15 mouse cellular contexts compared by ENCODE assay signal in the genomic region with DNA sequence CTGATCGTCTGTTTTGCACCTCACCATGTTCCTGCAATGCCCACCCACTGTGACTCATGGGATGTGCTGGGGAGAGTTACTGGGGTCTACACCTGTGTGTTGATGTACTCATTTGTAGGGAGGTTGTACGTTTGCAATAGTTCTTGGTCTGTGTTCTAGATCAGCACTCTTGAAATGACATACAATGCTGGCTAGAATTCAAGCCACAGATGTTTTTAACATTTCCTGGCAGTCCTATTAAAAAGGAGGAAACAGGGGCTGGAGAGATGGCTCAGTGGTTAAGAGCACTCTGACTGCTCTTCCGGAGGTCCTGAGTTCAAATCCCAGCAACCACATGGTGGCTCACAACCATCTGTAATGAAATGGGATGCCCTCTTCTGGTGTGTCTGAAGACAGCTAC. TPM values are rescaled to one million over a fixed set of nuclear protein-coding genes. Genes with fewer than 3 reads are reported as not detected.
DNase-seq lines count a peak whose midpoint lies in the region; ATAC-seq lines count a peak whose summit lies in the region.
"Had no signal": no experiment of that assay in that cellular context is flagged by ENCODE, and none has a peak within 500 bp of the region (broad histone marks: within the 10 kb centered on the region; RNA-seq: fewer than 3 reads in every experiment).

No protein-coding gene starts in this region.

- no peak overlapping the region for H3K4me3 ChIP-seq in neural tube, embryonic 14.5 days (ENCODE audit: low read depth, low read length)
- no peak overlapping the region for H3K4me3 ChIP-seq in hindbrain, embryonic 13.5 days
- no peak overlapping the region for H3K4me3 ChIP-seq in midbrain, embryonic 15.5 days
- H3K4me3 ChIP-seq: kidney, embryonic 15.5 days; left cerebral cortex, adult 2 months; myocyte had no signal

- H3K9me3 ChIP-seq in neural tube, embryonic 14.5 days (ENCODE audit: control insufficient read depth, low read length) = no peaks in the 10 kb centered on the region
- no peaks in the 10 kb centered on the region for H3K9me3 ChIP-seq in hindbrain, embryonic 13.5 days
- H3K9me3 ChIP-seq in midbrain, embryonic 15.5 days = no peaks in the 10 kb centered on the region
- H3K9me3 ChIP-seq: kidney, embryonic 15.5 days had no signal

- no peak for ATAC-seq in neural tube, embryonic 14.5 days (ENCODE audit: low read depth)
- no peak for ATAC-seq in hindbrain, embryonic 13.5 days (ENCODE audit: low FRiP score)
- ATAC-seq in midbrain, embryonic 15.5 days (replicated peaks) = no peak

- H3K27ac ChIP-seq in neural tube, embryonic 14.5 days (ENCODE audit: low read depth, low read length) = peak overlapping the region; percentile 10; the same call in 1 of the 2 replicates
- peak overlapping the region; percentile 99 for H3K27ac ChIP-seq in hindbrain, embryonic 13.5 days
- H3K27ac ChIP-seq in midbrain, embryonic 15.5 days = peak overlapping the region; percentile 64
- H3K27ac ChIP-seq: kidney, embryonic 15.5 days; left cerebral cortex, adult 2 months had no signal

- intact Hi-C loops in heart, postnatal 14 days (cut with DNase I) = no loop called here

- H3K36me3 ChIP-seq in neural tube, embryonic 14.5 days (ENCODE audit: control insufficient read depth, insufficient read depth, low read length) = no peaks in the 10 kb centered on the region
- no peaks in the 10 kb centered on the region for H3K36me3 ChIP-seq in hindbrain, embryonic 13.5 days
- no peaks in the 10 kb centered on the region for H3K36me3 ChIP-seq in midbrain, embryonic 15.5 days (replicated peaks)

- 0 out of 2 replicates have a peak, but pooled peaks cover 2% of the 10 kb centered on the region for H3K4me1 ChIP-seq in neural tube, embryonic 14.5 days (ENCODE audit: control insufficient read depth, insufficient read depth, low read length)
- peaks cover 13% of the 10 kb centered on the region; the same call in 1 of the 2 replicates for H3K4me1 ChIP-seq in hindbrain, embryonic 13.5 days (replicated peaks)
- H3K4me1 ChIP-seq in midbrain, embryonic 15.5 days = peaks cover 5% of the 10 kb centered on the region; the same call in 1 of the 2 replicates

- WGBS in neural tube, embryonic 14.5 days = 66% methylated on average over 3 of the region's 3 CpGs
- WGBS in hindbrain, embryonic 13.5 days = 53% methylated on average over 3 of the region's 3 CpGs
- 56% methylated on average over 3 of the region's 3 CpGs for WGBS in midbrain, embryonic 15.5 days

- peak; percentile 69 for DNase-seq in heart, adult 8-10 months (ENCODE audit: low spot score)
- DNase-seq in heart, postnatal 14 days = no peak
- DNase-seq in neural tube, embryonic 10.5 days (ENCODE audit: extremely low spot score, low spot score) = no peak
- DNase-seq in urinary bladder, adult 18-20 months (ENCODE audit: low spot score in 2 of 2) = no peak
- DNase-seq in embryo, embryonic 9.5 days (ENCODE audit: extremely low spot score) = no peak
- DNase-seq: cerebellum, adult 11 months; cerebellum, postnatal 36 days; heart, adult 11 months; lung, postnatal 36 days had no signal

- no peak overlapping the region for H3K4me2 ChIP-seq in neural tube, embryonic 14.5 days (ENCODE audit: low read depth, low read length)
- no peak overlapping the region for H3K4me2 ChIP-seq in hindbrain, embryonic 13.5 days
- H3K4me2 ChIP-seq in midbrain, embryonic 15.5 days = no peak overlapping the region
- H3K4me2 ChIP-seq: kidney, embryonic 15.5 days had no signal

- H3K9ac ChIP-seq in neural tube, embryonic 14.5 days (replicated peaks; ENCODE audit: low read depth, low read length) = no peak overlapping the region
- H3K9ac ChIP-seq in hindbrain, embryonic 13.5 days = no peak overlapping the region
- H3K9ac ChIP-seq in midbrain, embryonic 15.5 days = no peak overlapping the region
- H3K9ac ChIP-seq: kidney, embryonic 15.5 days had no signal

- H3K27me3 ChIP-seq in neural tube, embryonic 14.5 days (ENCODE audit: control insufficient read depth, insufficient read depth, low read length) = no peaks in the 10 kb centered on the region
- H3K27me3 ChIP-seq in hindbrain, embryonic 13.5 days = no peaks in the 10 kb centered on the region
- no peaks in the 10 kb centered on the region for H3K27me3 ChIP-seq in midbrain, embryonic 15.5 days (replicated peaks)
- H3K27me3 ChIP-seq: kidney, embryonic 15.5 days had no signal

RNA-seq across cellular contexts. Expression of a gene that starts 24.5 kb away (rescaled TPM):
- total RNA-seq in heart, adult 8-10 months (2022) = 10 to 100 TPM; 76.7 to 95.7 (median 82.9) TPM
- total RNA-seq in heart, postnatal 14 days (2021) = 10 to 100 TPM; 72.7 to 86.1 TPM
- polyA plus RNA-seq in neural tube, embryonic 14.5 days (2014; fragmentation: Nextera tagmentation; extraction: Ambion mirVana) = 36.5 and 55.8 TPM in 2 replicates
- 167 and 175 TPM in 2 replicates for polyA plus RNA-seq in hindbrain, embryonic 13.5 days (2015; fragmentation: Nextera tagmentation; extraction: Ambion mirVana)
- 116 and 123 TPM in 2 replicates for polyA plus RNA-seq in midbrain, embryonic 15.5 days (2015; fragmentation: Nextera tagmentation; extraction: Ambion mirVana)

RNA-seq across cellular contexts. Expression of a gene that starts 42.3 kb away (rescaled TPM):
- 10 to 100 TPM; 55.7 to 68.3 (median 61.1) TPM for total RNA-seq in heart, adult 8-10 months (2022)
- total RNA-seq in heart, postnatal 14 days (2021) = 10 to 100 TPM; 92.3 to 93.0 TPM
- polyA plus RNA-seq in neural tube, embryonic 14.5 days (2014; fragmentation: Nextera tagmentation; extraction: Ambion mirVana) = 45.5 and 49.2 TPM in 2 replicates
- polyA plus RNA-seq in hindbrain, embryonic 13.5 days (2015; fragmentation: Nextera tagmentation; extraction: Ambion mirVana) = 59.5 and 65.4 TPM in 2 replicates
- polyA plus RNA-seq in midbrain, embryonic 15.5 days (2015; fragmentation: Nextera tagmentation; extraction: Ambion mirVana) = 59.3 and 63.1 TPM in 2 replicates

RNA-seq across cellular contexts. Expression of a gene that starts 49.0 kb away (rescaled TPM):
- 100 to 1,000 TPM; 170 to 196 (median 181) TPM for total RNA-seq in heart, adult 8-10 months (2022)
- 100 to 1,000 TPM; 153 to 157 TPM for total RNA-seq in heart, postnatal 14 days (2021)
- 0.12 and 0.89 TPM in 2 replicates for polyA plus RNA-seq in neural tube, embryonic 14.5 days (2014; fragmentation: Nextera tagmentation; extraction: Ambion mirVana)
- 6.5 and 10.9 TPM in 2 replicates for polyA plus RNA-seq in hindbrain, embryonic 13.5 days (2015; fragmentation: Nextera tagmentation; extraction: Ambion mirVana)
- polyA plus RNA-seq in midbrain, embryonic 15.5 days (2015; fragmentation: Nextera tagmentation; extraction: Ambion mirVana) = 10.6 and 11.1 TPM in 2 replicates

RNA-seq across cellular contexts. Expression of a gene that starts 59.8 kb away (rescaled TPM):
- 100 to 1,000 TPM; 102 to 115 (median 107) TPM for total RNA-seq in heart, adult 8-10 months (2022)
- 100 to 1,000 TPM; 113 to 114 TPM for total RNA-seq in heart, postnatal 14 days (2021)
- polyA plus RNA-seq in neural tube, embryonic 14.5 days (2014; fragmentation: Nextera tagmentation; extraction: Ambion mirVana) = 27.3 and 35.4 TPM in 2 replicates
- polyA plus RNA-seq in hindbrain, embryonic 13.5 days (2015; fragmentation: Nextera tagmentation; extraction: Ambion mirVana) = 32.4 and 40.8 TPM in 2 replicates
- polyA plus RNA-seq in midbrain, embryonic 15.5 days (2015; fragmentation: Nextera tagmentation; extraction: Ambion mirVana) = 34.3 and 36.1 TPM in 2 replicates

Comparison
In these comparisons a context has a peak if more than half of its experiments do, and no peak if none do; other contexts are left out.
1. H3K27ac ChIP-seq: peak in every context shown above with its lines; median percentile 99 in hindbrain, embryonic 13.5 days; 64 in midbrain, embryonic 15.5 days; 10 in neural tube, embryonic 14.5 days.